Mouse (Mus musculus) cerebellum, adult 2 months (tissue): ENCODE data around the gene Ascc2.

ENCODE experiments used
- CTCF ChIP-seq: fragments of 200-500 bp; IDR thresholded peaks from 2 replicates; pipeline ENCODE4 v1.5.1; 2011; ENCODE audit warnings: low read depth, mild to moderate bottlenecking, control low read depth, low read length, moderate library complexity, borderline replicate concordance; ENCODE audit not compliant: insufficient read depth
- POLR2A ChIP-seq: fragments of 200-500 bp; IDR thresholded peaks from 2 replicates; pipeline ENCODE4 v1.6.1; 2011; ENCODE audit warnings: low read length, control low read depth, borderline replicate concordance; ENCODE audit not compliant: insufficient read depth

- TF ChIP-seq CTCF (no peak), POLR2A (no peak)
These were observed 63.2 kb downstream of the Ascc2 start for GRCm38 (mm10) chr11:4700726-4701125.
